ENCODE assay signal across 14 mouse cellular contexts in genomic region chr4:46675992-46676391, GRCm38 (mm10).
"Had no signal": no experiment of that assay in that cellular context is flagged by ENCODE, and none has a peak within 500 bp of the region (broad histone marks: within the 10 kb centered on the region; RNA-seq: fewer than 3 reads in every experiment).

No protein-coding gene starts in this region.

- H3K9me3 ChIP-seq: intestine, embryonic 15.5 days; kidney, embryonic 15.5 days; limb, embryonic 13.5 days; liver, embryonic 13.5 days; midbrain, embryonic 15.5 days; neural tube, embryonic 12.5 days had no signal

- H3K4me1 ChIP-seq: intestine, embryonic 15.5 days; kidney, embryonic 15.5 days; limb, embryonic 13.5 days; midbrain, embryonic 15.5 days; neural tube, embryonic 12.5 days had no signal

- H3K9ac ChIP-seq: intestine, embryonic 15.5 days; kidney, embryonic 15.5 days; limb, embryonic 13.5 days; liver, embryonic 13.5 days; midbrain, embryonic 15.5 days; neural tube, embryonic 12.5 days had no signal

- H3K36me3 ChIP-seq: intestine, embryonic 15.5 days; kidney, embryonic 15.5 days; limb, embryonic 13.5 days; liver, embryonic 13.5 days; neural tube, embryonic 12.5 days had no signal

- H3K27me3 ChIP-seq: intestine, embryonic 15.5 days; kidney, embryonic 15.5 days; liver, embryonic 13.5 days; midbrain, embryonic 15.5 days; neural tube, embryonic 12.5 days had no signal

- H3K27ac ChIP-seq: intestine, embryonic 15.5 days; kidney, embryonic 15.5 days; limb, embryonic 13.5 days; liver, embryonic 13.5 days; midbrain, embryonic 15.5 days; neural tube, embryonic 12.5 days had no signal

- H3K4me2 ChIP-seq: intestine, embryonic 15.5 days; kidney, embryonic 15.5 days; limb, embryonic 13.5 days; liver, embryonic 13.5 days; midbrain, embryonic 15.5 days; neural tube, embryonic 12.5 days had no signal

- DNase-seq: kidney, adult 18-20 months; kidney, postnatal 14 days; left cerebral cortex, postnatal 4 days; liver, embryonic 13.5 days; lung, adult 2 months; lung, postnatal 36 days; right cerebral cortex, postnatal 4 days; thymus, postnatal 36 days had no signal

- H3K4me3 ChIP-seq: intestine, embryonic 15.5 days; kidney, embryonic 15.5 days; limb, embryonic 13.5 days; liver, embryonic 13.5 days; midbrain, embryonic 15.5 days; neural tube, embryonic 12.5 days had no signal

- ATAC-seq: intestine, embryonic 15.5 days; lung, postnatal 0 days; midbrain, embryonic 15.5 days had no signal
